Mouse (Mus musculus) stomach, embryonic 16.5 days (tissue): ENCODE measurements around the gene Dpm1. TPM values are rescaled to one million over a fixed set of nuclear protein-coding genes. Genes with fewer than 3 reads are reported as not detected.
A peak's percentile ranks its signal among the peaks of the same experiment; 100 is the strongest.

Source experiments
- ATAC-seq: fragments of 200-750 bp; cut with Nextera tagmentation; 2 replicates; pipeline ENCODE4 v1.8.0; 2017; ENCODE audit warnings: moderate number of reproducible peaks, moderate TSS enrichment; ENCODE audit not compliant: insufficient read depth, low FRiP score
- H3K27ac ChIP-seq: fragments of 300-500 bp; sonication (generic); 2 replicates; pipeline ENCODE4 v1.5.1; 2014; ENCODE audit warnings: low read length
- H3K27me3 ChIP-seq: fragments of 300-500 bp; sonication (generic); 2 replicates; pipeline ENCODE4 v1.6.1; 2014; ENCODE audit warnings: low read length, control low read depth, mixed read lengths; ENCODE audit not compliant: control insufficient read depth, insufficient read depth
- H3K36me3 ChIP-seq: fragments of 300-500 bp; sonication (generic); 2 replicates; pipeline ENCODE4 v1.6.1; 2014; ENCODE audit warnings: low read length; ENCODE audit not compliant: control insufficient read depth, insufficient read depth
- H3K4me1 ChIP-seq: fragments of 300-500 bp; sonication (generic); 2 replicates; pipeline ENCODE4 v1.6.1; 2014; ENCODE audit warnings: low read length, control low read depth, mixed read lengths; ENCODE audit not compliant: control insufficient read depth, insufficient read depth
- H3K4me2 ChIP-seq: fragments of 300-500 bp; sonication (generic); 2 replicates; pipeline ENCODE4 v1.6.1; 2014; ENCODE audit warnings: low read depth, low read length, mixed read lengths
- H3K4me3 ChIP-seq: fragments of 300-500 bp; sonication (generic); replicated peaks from 2 replicates; pipeline ENCODE4 v1.5.1; 2014; ENCODE audit warnings: mild to moderate bottlenecking, low read length
- H3K9ac ChIP-seq: fragments of 300-500 bp; sonication (generic); 2 replicates; pipeline ENCODE4 v1.6.1; 2014; ENCODE audit warnings: low read length
- H3K9me3 ChIP-seq: fragments of 300-500 bp; sonication (generic); replicated peaks from 2 replicates; pipeline ENCODE4 v1.6.1; 2016; ENCODE audit warnings: low read length, control low read depth; ENCODE audit not compliant: control insufficient read depth
- WGBS: fragments of 180-500 bp; shearing (Covaris S2); extraction: QIAGEN DNeasy Blood & Tissue Kit; methylation state at CpG from one replicate; pipeline ENCODE4 v1.1.7; 2014; 5-methylcytosine and 5-hydroxymethylcytosine counted together
- polyA plus RNA-seq: library from polyadenylated mRNA; unstranded; fragments of >200 nt; fragmentation: Nextera tagmentation; extraction: Ambion mirVana; gene quantifications from 2 replicates; pipeline ENCODE4 v1.2.1, GENCODE M21; 2015

Gene Dpm1
- 96.2 and 118 TPM in 2 replicates for polyA plus RNA-seq

- Histone ChIP-seq H3K4me2 (peak within 1 kb of the TSS; percentile 97), H3K9me3 (no peaks in the 10 kb centered on the region), H3K27ac (peak within 1 kb of the TSS; percentile 84), H3K4me1 (peaks cover 23% of the 10 kb centered on the region), H3K4me3 (peak within 1 kb of the TSS; percentile 90), H3K27me3 (no peaks in the 10 kb centered on the region), H3K36me3 (no peaks in the 10 kb centered on the region; the same call in 1 of the 2 replicates), H3K9ac (peak within 1 kb of the TSS; percentile 90)
- under 1% methylated on average over 73 of the region's 73 CpGs for WGBS
- ATAC-seq: peak; percentile 83
Observed at GRCm38 (mm10) chr2:168230026-168230728, at the start of gene Dpm1, which contains the start of the genes Gm20716 and Mocs3. Dpm1 (minus strand) TSS chr2:168230591. Gm20716 (minus strand) TSS chr2:168230364. Mocs3 (plus strand) TSS chr2:168230622.

GRCm38 (mm10) chr2:168274374-168274935 is 44.1 kb upstream of the Dpm1 start:
- Histone ChIP-seq H3K27ac (no peak overlapping the region), H3K27me3 (peaks cover 14% of the 10 kb centered on the region), H3K4me2 (no peak overlapping the region), H3K9me3 (no peaks in the 10 kb centered on the region), H3K9ac (no peak overlapping the region), H3K4me3 (no peak overlapping the region), H3K4me1 (no peaks in the 10 kb centered on the region), H3K36me3 (no peaks in the 10 kb centered on the region)
- WGBS: 9% methylated on average over 11 of the region's 11 CpGs
- ATAC-seq: no peak

GRCm38 (mm10) chr2:168273387-168273786 is 43.0 kb upstream of the Dpm1 start:
- H3K4me1 ChIP-seq: no peaks in the 10 kb centered on the region
- 35% methylated on average over 9 of the region's 9 CpGs for WGBS

GRCm38 (mm10) chr2:168268033-168268432 is 37.6 kb upstream of the Dpm1 start:
- no peak overlapping the region for H3K4me3 ChIP-seq
- 31% methylated on average over 7 of the region's 7 CpGs for WGBS
- no peak; the same call in 1 of the 2 replicates for ATAC-seq

More at GRCm38 (mm10) chr2:168273387-168273786, 43.0 kb upstream of the Dpm1 start:
- no peaks in the 10 kb centered on the region for H3K9me3 ChIP-seq
- H3K4me3 ChIP-seq: no peak overlapping the region
- H3K9ac ChIP-seq: no peak overlapping the region
- no peaks in the 10 kb centered on the region for H3K36me3 ChIP-seq
- no peak overlapping the region for H3K4me2 ChIP-seq
- ATAC-seq: no peak
- peaks cover 10% of the 10 kb centered on the region; the same call in 1 of the 2 replicates for H3K27me3 ChIP-seq
- H3K27ac ChIP-seq: no peak overlapping the region

GRCm38 (mm10) chr2:168260900-168261299 is 30.5 kb upstream of the Dpm1 start:
- no peak overlapping the region for H3K9ac ChIP-seq
- WGBS: 78% methylated on average over 10 of the region's 10 CpGs
- H3K27me3 ChIP-seq: no peaks in the 10 kb centered on the region; the same call in 1 of the 2 replicates
- no peak overlapping the region for H3K4me3 ChIP-seq
- H3K4me2 ChIP-seq: no peak overlapping the region
- ATAC-seq: 0 out of 2 replicates have a peak, but pooled peaks have one; percentile 25
- H3K4me1 ChIP-seq: no peaks in the 10 kb centered on the region
- no peaks in the 10 kb centered on the region for H3K36me3 ChIP-seq
- H3K27ac ChIP-seq: no peak overlapping the region
- no peaks in the 10 kb centered on the region for H3K9me3 ChIP-seq

More at GRCm38 (mm10) chr2:168268033-168268432, 37.6 kb upstream of the Dpm1 start:
- Histone ChIP-seq H3K27ac (no peak overlapping the region), H3K27me3 (no peaks in the 10 kb centered on the region), H3K9me3 (no peaks in the 10 kb centered on the region), H3K9ac (no peak overlapping the region), H3K4me1 (no peaks in the 10 kb centered on the region), H3K36me3 (no peaks in the 10 kb centered on the region), H3K4me2 (peak overlapping the region; percentile 20; the same call in 1 of the 2 replicates)

GRCm38 (mm10) chr2:168260124-168260523 is 29.7 kb upstream of the Dpm1 start:
- H3K9me3 ChIP-seq: no peaks in the 10 kb centered on the region
- 60% methylated on average over 3 of the region's 3 CpGs for WGBS
- ATAC-seq: no peak
- H3K27me3 ChIP-seq: no peaks in the 10 kb centered on the region; the same call in 1 of the 2 replicates
- no peaks in the 10 kb centered on the region for H3K36me3 ChIP-seq
- H3K4me2 ChIP-seq: no peak overlapping the region
- no peak overlapping the region for H3K9ac ChIP-seq
- H3K27ac ChIP-seq: no peak overlapping the region
- H3K4me3 ChIP-seq: no peak overlapping the region
- H3K4me1 ChIP-seq: no peaks in the 10 kb centered on the region

GRCm38 (mm10) chr2:168259046-168259445 is 28.7 kb upstream of the Dpm1 start:
- WGBS: 87% methylated on average over 8 of the region's 8 CpGs
- Histone ChIP-seq H3K27me3 (no peaks in the 10 kb centered on the region; the same call in 1 of the 2 replicates), H3K9me3 (no peaks in the 10 kb centered on the region), H3K9ac (no peak overlapping the region), H3K36me3 (no peaks in the 10 kb centered on the region), H3K4me1 (no peaks in the 10 kb centered on the region), H3K27ac (no peak overlapping the region), H3K4me2 (no peak overlapping the region), H3K4me3 (no peak overlapping the region)
- no peak for ATAC-seq

- Histone ChIP-seq H3K4me1 (no peaks in the 10 kb centered on the region), H3K4me2 (no peak overlapping the region), H3K27me3 (no peaks in the 10 kb centered on the region), H3K4me3 (no peak overlapping the region), H3K9ac (no peak overlapping the region), H3K9me3 (no peaks in the 10 kb centered on the region), H3K36me3 (no peaks in the 10 kb centered on the region), H3K27ac (no peak overlapping the region)
- WGBS: 80% methylated on average over 4 of the region's 4 CpGs
- no peak for ATAC-seq
Observed at GRCm38 (mm10) chr2:168257188-168257587, 26.8 kb upstream of the Dpm1 start.

- no peak for ATAC-seq
- 56% methylated on average over 3 of the region's 3 CpGs for WGBS
- Histone ChIP-seq H3K4me3 (no peak overlapping the region), H3K4me1 (no peaks in the 10 kb centered on the region), H3K36me3 (no peaks in the 10 kb centered on the region), H3K4me2 (no peak overlapping the region), H3K9ac (no peak overlapping the region), H3K27me3 (no peaks in the 10 kb centered on the region), H3K27ac (no peak overlapping the region), H3K9me3 (no peaks in the 10 kb centered on the region)
Observed at GRCm38 (mm10) chr2:168256506-168256905, 26.1 kb upstream of the Dpm1 start.
